28 mouse cellular contexts compared by ENCODE assay signal in genomic region chr12:113038414-113038813, GRCm38 (mm10). TPM values are rescaled to one million over a fixed set of nuclear protein-coding genes. Genes with fewer than 3 reads are reported as not detected.
"Had no signal": no experiment of that assay in that cellular context is flagged by ENCODE, and none has a peak within 500 bp of the region (broad histone marks: within the 10 kb centered on the region; RNA-seq: fewer than 3 reads in every experiment).

No protein-coding gene starts in this region.

- H3K36me3 ChIP-seq: heart, embryonic 13.5 days; heart, embryonic 15.5 days; hindbrain, embryonic 13.5 days; hindbrain, embryonic 15.5 days; kidney, embryonic 15.5 days; limb, embryonic 10.5 days; limb, embryonic 12.5 days; liver, embryonic 13.5 days had no signal

- H3K4me3 ChIP-seq: heart, adult 2 months; heart, embryonic 13.5 days; heart, embryonic 15.5 days; hindbrain, embryonic 13.5 days; hindbrain, embryonic 15.5 days; kidney, embryonic 15.5 days; limb, embryonic 10.5 days; limb, embryonic 12.5 days; liver, embryonic 13.5 days had no signal

- DNase-seq: gastrocnemius, postnatal 14 days; gastrocnemius, postnatal 36 days; heart, adult 11 months; heart, adult 2 months; heart, postnatal 14 days; heart, postnatal 36 days; kidney, adult 11 months; kidney, adult 2 months; kidney, adult 9 months; kidney, postnatal 14 days; kidney, postnatal 36 days; layer of hippocampus, adult 9-11 months; layer of hippocampus, postnatal 36 days; liver; liver, embryonic 13.5 days had no signal

- H3K27me3 ChIP-seq: heart, embryonic 13.5 days; heart, embryonic 15.5 days; hindbrain, embryonic 13.5 days; hindbrain, embryonic 15.5 days; kidney, embryonic 15.5 days; limb, embryonic 12.5 days; liver, embryonic 13.5 days had no signal

RNA-seq across cellular contexts. Expression of gene Tex22, which starts 35.9 kb away (rescaled TPM):
- polyA plus RNA-seq: heart, adult 2 months; heart, embryonic 13.5 days; heart, embryonic 15.5 days; heart, postnatal 0 days; hindbrain, embryonic 13.5 days; hindbrain, embryonic 15.5 days; hindbrain, postnatal 0 days; intestine, embryonic 14.5 days; intestine, embryonic 16.5 days; kidney, embryonic 15.5 days; kidney, postnatal 0 days; limb, embryonic 12.5 days; liver, embryonic 11.5 days; liver, embryonic 13.5 days had no signal
